Mouse (Mus musculus) adrenal gland, postnatal 14 days (tissue): ENCODE results near the gene Ncmap. TPM values are rescaled to one million over a fixed set of nuclear protein-coding genes. Genes with fewer than 3 reads are reported as not detected.

Source experiments
- DNase-seq: peaks from one replicate; pipeline ENCODE4 v3.0.0; 2021; ENCODE audit warnings: mixed read lengths
- microRNA-seq, 2 experiments: library from miRNA; unstranded; fragments of <30 nt; microRNA quantifications; one replicate each; pipeline ENCODE4 v1.2.0; 2021
- total RNA-seq: library from RNA; stranded (reverse); gene quantifications from 2 replicates; pipeline ENCODE4 v1.2.3, GENCODE M21; 2021

The Ncmap gene
- total RNA-seq, 1 experiment from 2014 or later: not detected

GRCm38 (mm10) chr4:135352326-135353065 is 45.5 kb downstream of the Ncmap start:
- DNase-seq: peak; percentile 65

GRCm38 (mm10) chr4:135337376-135337942 is 60.6 kb downstream of the Ncmap start:
- no peak for DNase-seq

GRCm38 (mm10) chr4:135336023-135336357 is 62.0 kb downstream of the Ncmap start:
- no peak for DNase-seq

- no peak for DNase-seq
These were observed 62.6 kb downstream of the Ncmap start for GRCm38 (mm10) chr4:135335327-135336022.

GRCm38 (mm10) chr4:135326469-135326868 is 71.6 kb downstream of the Ncmap start:
- DNase-seq: no peak

GRCm38 (mm10) chr4:135326046-135326445 is 72.0 kb downstream of the Ncmap start:
- DNase-seq: no peak

- DNase-seq: no peak
These were observed 75.0 kb downstream of the Ncmap start for GRCm38 (mm10) chr4:135323021-135323420.

Small RNA genes within 50 kb of the gene (microRNA-seq; reads per million reads assigned to microRNA genes)
- 177 to 236 reads per million in 2 experiments for gene Mir700

Other genes with a start within 250 kb of the Ncmap start
- gene Clic4, start 125.4 kb downstream of the Ncmap start, total RNA-seq: 95.7 and 116 TPM in 2 replicates
- gene Srrm1, start 44.9 kb downstream of the Ncmap start, total RNA-seq: 120 and 136 TPM in 2 replicates
- gene Rcan3, start 35.6 kb upstream of the Ncmap start, total RNA-seq: 15.8 and 16.4 TPM in 2 replicates
- 0.19 and 1.1 TPM in 2 replicates for gene Stpg1, start 96.6 kb upstream of the Ncmap start, total RNA-seq
- 15.5 and 15.8 TPM in 2 replicates for gene Nipal3, start 96.8 kb upstream of the Ncmap start, total RNA-seq
- 0.23 and 0.37 TPM in 2 replicates for gene Grhl3, start 175.4 kb upstream of the Ncmap start, total RNA-seq